Mouse (Mus musculus): ENCODE data around the gene Actr1a. TPM values are rescaled to one million over a fixed set of nuclear protein-coding genes. Genes with fewer than 3 reads are reported as not detected.

Actr1a gene
- total RNA-seq, 2 experiments from 2014 or later, result 49.3 to 53.1 TPM

DNA sequence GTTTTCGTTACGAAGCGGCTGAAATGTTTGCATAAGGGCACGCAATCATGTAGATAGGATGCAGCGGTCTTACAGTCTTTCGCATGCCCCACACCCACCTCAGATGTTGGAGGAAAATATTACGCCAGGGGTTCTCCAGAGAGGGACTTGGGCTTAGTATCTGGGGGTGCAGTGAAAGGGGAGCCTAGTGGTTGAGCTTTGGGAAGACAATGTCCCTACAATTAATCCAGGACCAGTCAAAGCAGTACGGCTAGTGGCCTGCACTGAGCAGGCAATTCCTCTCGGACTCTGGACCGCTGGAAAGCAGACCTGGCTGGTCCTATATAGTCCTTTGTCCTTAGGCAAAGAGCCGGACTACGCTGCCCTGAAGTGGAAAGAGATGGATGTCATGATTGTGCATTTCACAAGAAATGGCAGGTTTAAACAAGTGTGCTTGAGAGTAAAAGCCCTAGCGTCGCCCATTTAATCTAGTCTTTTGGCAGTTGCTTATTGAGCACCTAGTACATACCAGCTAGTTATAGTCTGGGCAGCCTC is 68.0 kb downstream of the Actr1a start:
- no peak for DNase-seq

Small RNA genes within 50 kb of the gene (microRNA-seq; reads per million reads assigned to microRNA genes)
- 0.26 to 1.5 reads per million in 2 experiments for gene Mir146b (ENCODE audit: borderline replicate concordance in 2 of 2)

Other genes with a start within 250 kb of the Actr1a start
- gene Pitx3, start 247.4 kb downstream of the Actr1a start, total RNA-seq (2021), result 10 to 100 TPM in 1 of 2 experiments, 1 to 10 TPM in 1; 9.9 to 12.7 TPM
- gene Gbf1, start 243.2 kb downstream of the Actr1a start, total RNA-seq (2021), result 10 to 100 TPM; 47.4 to 48.3 TPM
- gene Nfkb2, start 91.4 kb downstream of the Actr1a start, total RNA-seq (2021), result 1 to 10 TPM; 7.2 to 8.5 TPM
- gene Psd, start 68.6 kb downstream of the Actr1a start, total RNA-seq (2021), result under 1 TPM; 0.28 to 0.54 TPM
- gene Fbxl15, start 67.6 kb downstream of the Actr1a start, total RNA-seq (2021), result 1 to 10 TPM; 2.9 TPM
- gene Cuedc2, start 57.0 kb downstream of the Actr1a start, total RNA-seq (2021), result 10 to 100 TPM; 56.1 to 56.5 TPM
- gene Mfsd13a, start 54.6 kb downstream of the Actr1a start, total RNA-seq (2021), result 1 to 10 TPM; 1.0 to 1.2 TPM
- gene 2310034G01Rik, start 45.4 kb downstream of the Actr1a start, total RNA-seq (2021), result under 1 TPM; 0.33 to 0.38 TPM
- gene Sufu, start 1.1 kb upstream of the Actr1a start, total RNA-seq (2021), result 1 to 10 TPM; 6.0 to 6.1 TPM
- 10 to 100 TPM; 19.1 to 20.6 TPM for gene Trim8, start 106.0 kb upstream of the Actr1a start, total RNA-seq (2021)
- 10 to 100 TPM; 49.6 to 55.8 TPM for gene Arl3, start 177.4 kb upstream of the Actr1a start, total RNA-seq (2021)
- gene Sfxn2, start 177.6 kb upstream of the Actr1a start, total RNA-seq (2021), result 1 to 10 TPM; 2.8 TPM
- 10 to 100 TPM; 39.0 to 47.3 TPM for gene Wbp1l, start 203.3 kb upstream of the Actr1a start, total RNA-seq (2021)